In genomic region chr2:155819392-155819448, GRCm38 (mm10) we compare ENCODE assay signal across 8 mouse cellular contexts. TPM values are rescaled to one million over a fixed set of nuclear protein-coding genes. Genes with fewer than 3 reads are reported as not detected.
A peak's percentile ranks its signal among the peaks of the same experiment; 100 is the strongest.
DNase-seq lines count a peak whose midpoint lies in the region; ATAC-seq and TF ChIP-seq lines count a peak whose summit lies in the region.

TSS of gene BC029722 (minus strand) at chr2:155819426.

- H3K9ac ChIP-seq in limb, embryonic 14.5 days (ENCODE audit: low read depth, low read length, severe bottlenecking), result peak within 1 kb of the TSS; percentile 79
- peak within 1 kb of the TSS; percentile 78 for H3K9ac ChIP-seq in stomach, embryonic 15.5 days

- no peak for DNase-seq in spleen, adult 2 months (ENCODE audit: low read depth in 1 of 2, low spot score in 2 of 2)
- DNase-seq in spleen, postnatal 4 days (ENCODE audit: low spot score in 2 of 2), result no peak
- no peak for DNase-seq in heart, postnatal 36 days
- no peak for DNase-seq in limb, embryonic 14.5 days (ENCODE audit: low spot score)
- DNase-seq in urinary bladder, postnatal 14 days (ENCODE audit: low spot score), result no peak
- DNase-seq in cerebellum, postnatal 25 days, result no peak

- TF ChIP-seq CTCF in spleen, adult 2 months (IDR thresholded peaks at IDR 0.05; ENCODE audit: extremely low read depth, insufficient read depth, insufficient read length, insufficient replicate concordance), result no peak
- TF ChIP-seq CTCF in embryonic fibroblast, embryonic 13.5 days (IDR thresholded peaks at IDR 0.05; ENCODE audit: borderline replicate concordance, insufficient read depth, low read length), result no peak

- H3K27ac ChIP-seq in spleen, adult 2 months (ENCODE audit: insufficient read depth, low read length), result peak within 1 kb of the TSS; percentile 76
- H3K27ac ChIP-seq in embryonic fibroblast, embryonic 13.5 days (ENCODE audit: insufficient read depth, low read length), result peak within 1 kb of the TSS; percentile 79
- peak within 1 kb of the TSS; percentile 53 for H3K27ac ChIP-seq in limb, embryonic 14.5 days (replicated peaks; ENCODE audit: low read depth, low read length)
- peak within 1 kb of the TSS; percentile 86 for H3K27ac ChIP-seq in stomach, embryonic 15.5 days

- H3K4me2 ChIP-seq in limb, embryonic 14.5 days (replicated peaks; ENCODE audit: low read depth, low read length, severe bottlenecking), result peak within 1 kb of the TSS; percentile 95
- H3K4me2 ChIP-seq in stomach, embryonic 15.5 days, result peak within 1 kb of the TSS; percentile 77

- intact Hi-C loops in heart, postnatal 36 days (cut with DNase I), result loop anchor here (5.0 kb wide), 1 partner anchor 127 kb away; the partner anchor contains the start of gene Trpc4ap

- H3K4me1 ChIP-seq in spleen, adult 2 months (ENCODE audit: control insufficient read depth, insufficient read depth, insufficient read length), result peaks cover 11% of the 10 kb centered on the region; the same call in 1 of the 2 replicates
- H3K4me1 ChIP-seq in embryonic fibroblast, embryonic 13.5 days (ENCODE audit: control insufficient read depth, insufficient read depth, low read length), result peaks cover 11% of the 10 kb centered on the region; the same call in 1 of the 2 replicates
- peaks cover 6% of the 10 kb centered on the region for H3K4me1 ChIP-seq in limb, embryonic 14.5 days (ENCODE audit: control insufficient read depth, insufficient read depth, low read length)
- H3K4me1 ChIP-seq in stomach, embryonic 15.5 days, result peaks cover 17% of the 10 kb centered on the region

- H3K27me3 ChIP-seq in spleen, adult 2 months (ENCODE audit: control insufficient read depth, insufficient read depth, low read length), result no peaks in the 10 kb centered on the region
- H3K27me3 ChIP-seq in limb, embryonic 14.5 days (ENCODE audit: control insufficient read depth, insufficient read depth, low read length), result no peaks in the 10 kb centered on the region
- H3K27me3 ChIP-seq in stomach, embryonic 15.5 days (replicated peaks), result no peaks in the 10 kb centered on the region

- no peak for ATAC-seq in limb, embryonic 14.5 days (ENCODE audit: low FRiP score, low read depth)
- ATAC-seq in stomach, embryonic 15.5 days (ENCODE audit: insufficient read depth, low FRiP score, low read depth), result no peak

- H3K36me3 ChIP-seq in spleen, adult 2 months (ENCODE audit: control insufficient read depth, insufficient read depth, low read length), result peaks cover 19% of the 10 kb centered on the region
- peaks cover 50% of the 10 kb centered on the region for H3K36me3 ChIP-seq in limb, embryonic 14.5 days (ENCODE audit: control insufficient read depth, insufficient read depth, low read length)
- peaks cover 21% of the 10 kb centered on the region for H3K36me3 ChIP-seq in stomach, embryonic 15.5 days

- H3K9me3 ChIP-seq in limb, embryonic 14.5 days (ENCODE audit: control insufficient read depth, low read length), result no peaks in the 10 kb centered on the region
- H3K9me3 ChIP-seq in stomach, embryonic 15.5 days, result no peaks in the 10 kb centered on the region

- peak within 1 kb of the TSS; percentile 76 for H3K4me3 ChIP-seq in spleen, adult 2 months (ENCODE audit: extremely low read depth, insufficient read depth, insufficient read length)
- peak within 1 kb of the TSS; percentile 58 for H3K4me3 ChIP-seq in embryonic fibroblast, embryonic 13.5 days (ENCODE audit: insufficient read depth, low read length)
- peak within 1 kb of the TSS; percentile 64 for H3K4me3 ChIP-seq in limb, embryonic 14.5 days (replicated peaks; ENCODE audit: low read length)
- H3K4me3 ChIP-seq in stomach, embryonic 15.5 days (replicated peaks), result peak within 1 kb of the TSS; percentile 68

- no peak for TF ChIP-seq POLR2A in spleen, adult 2 months (IDR thresholded peaks at IDR 0.05; ENCODE audit: low read depth, low read length)
- no peak; the same call in 1 of the 2 replicates for TF ChIP-seq POLR2A in embryonic fibroblast, embryonic 13.5 days (IDR thresholded peaks at IDR 0.05; ENCODE audit: low read depth, low read length)
- TF ChIP-seq POLR2A in limb, embryonic 14.5 days (IDR thresholded peaks at IDR 0.05; ENCODE audit: borderline replicate concordance, extremely low read depth, insufficient read depth, insufficient read length), result no peak

RNA-seq across cellular contexts. Expression of gene BC029722, which starts in this region (rescaled TPM):
- 31.9 and 43.7 TPM in 2 replicates for polyA plus RNA-seq in spleen, adult 2 months (2012; rRNA removed)
- 35.2 and 46.7 TPM in 2 replicates for polyA plus RNA-seq in embryonic fibroblast, embryonic 13.5 days (2011; ENCODE audit: insufficient read length, low read depth, missing spikeins)
- 10 to 100 TPM; 26.2 to 27.7 TPM for total RNA-seq in heart, postnatal 36 days (2021)
- 20.6 and 22.2 TPM in 2 replicates for polyA plus RNA-seq in limb, embryonic 14.5 days (2012; rRNA removed)
- 12.1 and 14.1 TPM in 2 replicates for polyA plus RNA-seq in limb, embryonic 14.5 days (2014; fragmentation: Nextera tagmentation; extraction: Ambion mirVana)
- 20.8 and 23.9 TPM in 2 replicates for polyA plus RNA-seq in stomach, embryonic 15.5 days (2015; fragmentation: Nextera tagmentation; extraction: Ambion mirVana)
